Mouse (Mus musculus): ENCODE data around the gene Srbd1. TPM values are rescaled to one million over a fixed set of nuclear protein-coding genes. Genes with fewer than 3 reads are reported as not detected.

Gene Srbd1
- polyA plus RNA-seq, 1 experiment from 2014 or later = 7.6 TPM

DNA sequence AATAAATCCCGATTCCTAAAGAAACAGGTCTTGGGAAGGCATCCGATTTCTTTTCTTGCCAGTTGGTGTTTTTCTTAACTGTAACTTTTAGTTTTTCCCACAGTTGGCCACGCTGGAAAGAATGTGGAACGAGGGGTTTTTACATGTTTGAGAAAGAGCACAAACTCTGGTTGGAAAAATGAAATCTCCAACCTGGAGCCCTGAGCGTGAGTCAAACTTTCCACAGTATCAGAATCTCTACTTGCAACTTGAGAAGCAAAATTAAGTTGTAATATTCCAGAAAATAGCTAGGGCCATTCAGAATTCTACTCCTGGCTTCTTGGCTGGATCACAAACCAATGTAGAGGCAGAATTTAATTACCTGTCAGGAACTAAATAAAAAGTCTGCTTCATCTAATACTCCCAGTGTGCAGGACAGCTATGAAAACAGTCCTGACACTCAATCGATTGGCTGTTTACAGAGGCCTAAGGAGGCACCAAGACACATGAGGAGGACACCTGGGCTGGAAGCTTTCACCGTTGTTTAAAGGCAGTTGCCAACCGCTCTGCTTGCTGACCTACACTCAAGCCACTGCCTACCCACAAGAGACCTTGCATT is 203.7 kb downstream of the Srbd1 start:
- H3K27ac ChIP-seq = no peak overlapping the region
- ATAC-seq (ENCODE audit: low FRiP score) = no peak
- H3K4me2 ChIP-seq (replicated peaks) = no peak overlapping the region
- H3K4me1 ChIP-seq (replicated peaks; ENCODE audit: control insufficient read depth, insufficient read depth, low read length) = peaks cover 12% of the 10 kb centered on the region
- H3K36me3 ChIP-seq (replicated peaks; ENCODE audit: control insufficient read depth, insufficient read depth) = no peaks in the 10 kb centered on the region
- no peak for DNase-seq (ENCODE audit: low spot score)
- no peaks in the 10 kb centered on the region for H3K9me3 ChIP-seq (ENCODE audit: control insufficient read depth, low read length)
- H3K4me3 ChIP-seq (replicated peaks; ENCODE audit: low read length) = no peak overlapping the region
- no peak overlapping the region for H3K9ac ChIP-seq
- WGBS = 85% methylated on average over 8 of the region's 8 CpGs
- no peaks in the 10 kb centered on the region for H3K27me3 ChIP-seq (ENCODE audit: control insufficient read depth, insufficient read depth, low read length)

DNA sequence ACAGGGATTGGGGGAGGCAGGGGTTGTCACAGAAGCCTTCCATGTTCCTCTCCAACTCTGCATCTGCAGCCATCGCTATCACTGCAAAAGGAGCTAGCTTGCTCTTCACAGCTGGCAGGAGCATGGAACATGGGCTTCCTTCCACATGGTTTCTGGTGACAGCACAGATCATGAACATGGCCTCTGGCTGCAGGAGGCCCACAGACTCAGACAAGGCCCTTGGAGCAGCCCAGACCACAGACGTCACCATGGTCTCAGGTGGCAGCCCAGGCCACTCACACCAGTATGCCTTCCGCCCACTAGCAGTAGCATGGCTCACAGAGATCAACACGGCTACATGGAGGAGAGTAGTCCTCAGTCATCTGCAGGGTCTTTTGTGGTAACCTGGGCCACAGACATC is 207.8 kb downstream of the Srbd1 start:
- no peaks in the 10 kb centered on the region for H3K36me3 ChIP-seq (replicated peaks; ENCODE audit: control insufficient read depth, insufficient read depth)
- no peak overlapping the region for H3K4me2 ChIP-seq (replicated peaks)
- H3K9ac ChIP-seq = no peak overlapping the region
- no peaks in the 10 kb centered on the region for H3K4me1 ChIP-seq (replicated peaks; ENCODE audit: control insufficient read depth, insufficient read depth, low read length)
- 96% methylated on average over 4 of the region's 4 CpGs for WGBS
- DNase-seq (ENCODE audit: low spot score) (no peak), ATAC-seq (ENCODE audit: low FRiP score) (no peak)
- no peaks in the 10 kb centered on the region for H3K9me3 ChIP-seq (ENCODE audit: control insufficient read depth, low read length)
- no peak overlapping the region for H3K27ac ChIP-seq
- H3K4me3 ChIP-seq (replicated peaks; ENCODE audit: low read length) = no peak overlapping the region
- H3K27me3 ChIP-seq (ENCODE audit: control insufficient read depth, insufficient read depth, low read length) = no peaks in the 10 kb centered on the region

DNA sequence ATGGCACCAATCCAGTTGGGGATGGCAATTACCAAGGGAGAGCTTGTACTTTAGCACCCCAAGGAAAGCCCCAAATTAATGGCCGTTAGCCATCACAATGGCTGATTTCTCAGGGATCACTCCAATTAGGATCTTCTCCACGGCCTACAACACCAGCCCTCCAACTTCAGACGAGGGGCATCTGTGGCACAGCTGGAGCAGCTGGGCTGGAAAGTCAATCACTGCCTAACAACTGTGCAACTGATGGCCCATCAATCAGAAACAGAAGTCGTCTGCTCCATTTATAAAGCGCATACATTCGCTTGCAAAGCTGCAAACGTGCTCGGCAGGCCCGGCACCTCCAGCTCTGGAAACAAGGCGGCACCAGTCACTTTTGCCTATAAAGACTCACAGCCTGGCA is 209.7 kb downstream of the Srbd1 start:
- no peaks in the 10 kb centered on the region for H3K36me3 ChIP-seq (replicated peaks; ENCODE audit: control insufficient read depth, insufficient read depth)
- ATAC-seq (ENCODE audit: low FRiP score) = no peak
- no peak overlapping the region for H3K4me2 ChIP-seq (replicated peaks)
- no peaks in the 10 kb centered on the region for H3K27me3 ChIP-seq (ENCODE audit: control insufficient read depth, insufficient read depth, low read length)
- 42% methylated on average over 10 of the region's 10 CpGs for WGBS
- no peak overlapping the region for H3K4me3 ChIP-seq (replicated peaks; ENCODE audit: low read length)
- no peak overlapping the region for H3K27ac ChIP-seq
- DNase-seq (ENCODE audit: low spot score) = no peak
- H3K9me3 ChIP-seq (ENCODE audit: control insufficient read depth, low read length) = no peaks in the 10 kb centered on the region
- H3K9ac ChIP-seq = no peak overlapping the region
- no peaks in the 10 kb centered on the region for H3K4me1 ChIP-seq (replicated peaks; ENCODE audit: control insufficient read depth, insufficient read depth, low read length)

Other genes starting within 250 kb of the Srbd1 start
- 38.7 and 43.5 TPM in 2 replicates for gene Prkce, start 22.6 kb upstream of the Srbd1 start, polyA plus RNA-seq (2014; fragmentation: Nextera tagmentation; extraction: Ambion mirVana)

Measured in hindbrain, embryonic 14.5 days (tissue).